Mouse (Mus musculus) mature B cell (primary cell): Measurements from ENCODE around the gene Prpf3.
"Not testable (repeated sequence)": the region's sequence is repeated elsewhere in the genome, so short reads cannot be mapped to it uniquely, and the experiment has no call there.

Experiments used
- in situ Hi-C: fragments of 300-500 bp; cut with MboI; formaldehyde crosslinking; loops from 2 replicates; pipeline ENCODE4 v1.14.3; 2019

The Prpf3 gene

GRCm38 (mm10) chr3:95820046-95821010, 35.4 kb downstream of the Prpf3 start:
- in situ Hi-C loops: no loop called here

GRCm38 (mm10) chr3:95819351-95819985, 36.2 kb downstream of the Prpf3 start:
- in situ Hi-C loops: no loop called here

DNA sequence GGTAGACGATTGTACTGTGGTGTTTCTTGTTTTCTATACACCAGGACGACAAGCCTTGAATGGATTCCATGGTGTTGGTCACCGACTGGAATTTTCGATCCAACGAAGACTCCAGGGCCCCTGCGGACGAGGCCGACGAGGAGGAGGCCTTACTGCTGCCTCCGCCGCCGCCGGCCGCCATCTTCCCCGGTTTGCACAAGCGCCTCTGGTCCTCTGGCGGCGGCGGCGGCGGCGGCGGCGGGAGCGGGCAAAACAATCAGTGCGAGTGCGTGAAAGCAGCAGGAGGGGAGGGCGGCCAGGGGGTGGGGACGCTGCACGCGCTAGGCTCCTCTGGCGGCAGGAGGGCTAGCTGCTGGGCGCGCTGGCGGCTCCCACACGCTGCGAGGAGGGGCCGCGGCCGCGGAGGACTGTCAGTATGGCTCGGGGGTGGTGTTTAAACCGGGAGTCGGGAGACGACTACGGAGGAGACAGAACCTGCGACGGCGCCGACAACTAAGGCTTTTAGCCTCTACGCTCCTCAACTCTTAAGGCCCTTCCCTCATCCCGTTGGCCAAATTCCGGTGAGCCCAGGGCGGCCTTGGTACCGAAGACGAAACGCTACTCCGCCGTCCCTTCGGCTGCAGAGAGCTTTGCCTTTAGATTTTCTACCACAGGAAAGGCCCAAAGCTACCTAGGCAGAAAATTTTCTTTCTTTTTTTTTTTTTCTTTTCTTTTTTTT, 37.0 kb downstream of the Prpf3 start, which contains the start of gene Rprd2:
Gene Rprd2 (minus strand): TSS at position 293 of the 718 bp plus-strand sequence.
- in situ Hi-C loops: no loop called here

DNA sequence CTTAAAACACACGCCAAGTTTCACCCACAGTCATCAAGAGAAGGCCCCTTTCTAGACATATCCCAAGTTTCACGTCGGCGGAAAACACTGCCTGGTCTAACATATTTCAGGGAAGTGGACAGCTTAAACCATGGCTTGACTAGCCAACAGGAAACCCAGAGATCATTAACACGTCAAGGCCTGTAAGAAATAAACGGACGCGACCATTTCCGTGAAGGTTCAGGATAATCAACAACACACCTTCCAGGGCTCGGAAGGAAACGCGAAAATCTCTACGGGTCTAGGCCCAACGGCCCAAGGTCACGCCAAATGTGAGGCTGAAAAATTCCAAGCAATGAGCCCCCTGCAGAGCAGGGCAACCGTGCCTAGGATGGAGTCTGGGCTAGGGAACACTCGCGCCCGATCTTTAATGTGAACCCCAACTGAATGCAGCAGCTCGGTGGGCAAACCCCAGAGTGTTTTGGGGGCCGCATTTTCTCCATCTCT, 37.6 kb downstream of the Prpf3 start:
- in situ Hi-C loops: no loop called here

- in situ Hi-C loops: no loop called here
Observed at GRCm38 (mm10) chr3:95816681-95817080, 39.0 kb downstream of the Prpf3 start.

DNA sequence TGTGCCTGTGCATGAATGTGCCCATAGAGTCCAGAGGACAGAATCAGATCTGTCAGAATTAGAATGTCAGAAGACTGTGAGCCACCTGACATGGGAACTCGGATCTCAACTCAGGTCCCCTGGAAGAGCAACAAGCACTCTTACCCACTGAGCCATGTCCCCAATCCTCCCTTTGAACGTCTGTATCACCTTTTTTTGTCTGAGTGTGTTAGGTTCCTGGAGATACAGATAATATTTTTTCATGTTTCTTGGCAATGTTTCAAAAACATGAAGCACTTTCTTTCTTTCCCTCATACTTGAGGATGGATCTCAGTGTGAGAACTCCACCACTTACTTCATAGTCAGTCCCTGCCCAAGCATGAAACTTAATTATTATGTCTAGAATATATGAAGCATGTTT, 47.3 kb downstream of the Prpf3 start:
- in situ Hi-C loops: no loop called here

DNA sequence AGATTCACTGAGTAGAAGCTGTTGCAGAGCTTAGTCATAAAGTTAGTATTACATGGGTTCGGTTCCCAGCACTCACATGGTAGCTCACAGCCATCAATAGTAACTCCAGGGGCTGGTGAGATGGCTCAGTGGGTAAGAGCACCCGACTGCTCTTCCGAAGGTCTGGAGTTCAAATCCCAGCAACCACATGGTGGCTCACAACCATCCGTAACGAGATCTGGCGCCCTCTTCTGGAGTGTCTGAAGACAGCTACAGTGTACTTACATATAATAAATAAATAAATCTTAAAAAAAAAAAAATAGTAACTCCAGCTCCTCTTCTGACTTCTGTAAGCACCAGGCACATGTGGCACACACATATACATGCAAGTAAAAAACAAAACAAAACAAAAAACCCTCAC, 48.1 kb downstream of the Prpf3 start:
- in situ Hi-C loops: not testable (repeated sequence)

- in situ Hi-C loops: no loop called here
Observed at GRCm38 (mm10) chr3:95806677-95807076, 49.0 kb downstream of the Prpf3 start.

GRCm38 (mm10) chr3:95803851-95804250, 51.8 kb downstream of the Prpf3 start:
- in situ Hi-C loops: no loop called here

GRCm38 (mm10) chr3:95798756-95799155, 56.9 kb downstream of the Prpf3 start:
- in situ Hi-C loops: no loop called here

DNA sequence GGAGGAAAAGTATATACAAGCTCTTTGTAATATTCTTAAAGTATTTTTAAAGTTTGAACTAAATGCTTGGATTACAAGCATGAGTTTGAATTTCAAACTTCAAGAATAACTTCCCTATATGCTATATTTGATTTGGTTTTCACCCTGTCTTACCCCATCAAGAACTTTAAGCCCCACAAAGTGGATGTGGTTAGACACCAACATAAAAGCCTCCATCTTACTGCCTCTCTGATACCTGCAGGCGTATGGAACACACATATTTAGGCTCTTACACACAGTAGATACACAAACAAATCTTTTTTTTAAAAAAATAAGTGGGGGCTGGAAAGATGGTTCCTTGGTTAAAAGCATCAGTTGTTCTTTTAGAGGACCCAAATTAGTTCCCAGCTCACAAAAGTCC, 61.4 kb downstream of the Prpf3 start:
- in situ Hi-C loops: no loop called here

- in situ Hi-C loops: no loop called here
Observed at GRCm38 (mm10) chr3:95793662-95794061, 62.0 kb downstream of the Prpf3 start.

GRCm38 (mm10) chr3:95785501-95785900, 70.2 kb downstream of the Prpf3 start:
- in situ Hi-C loops: no loop called here
